Mouse (Mus musculus) lung, postnatal 4 days (tissue): ENCODE results near the gene Eif4b.
A peak's percentile ranks its signal among the peaks of the same experiment; 100 is the strongest.

Source experiments
- DNase-seq, 2 experiments: peaks; one replicate each; pipeline ENCODE4 v3.0.0; 2021

Gene Eif4b

GRCm38 (mm10) chr15:102073559-102074069 is at the start of gene Eif4b:
Gene Eif4b (plus strand): TSS chr15:102073773.
- DNase-seq: peak; percentile 99 to 100

GRCm38 (mm10) chr15:102023888-102024287 is 49.7 kb upstream of the Eif4b start:
- DNase-seq: no peak

- peak in 1 of 2 experiments; percentile 48 for DNase-seq
These were observed 48.3 kb upstream of the Eif4b start for GRCm38 (mm10) chr15:102025136-102025872.

- no peak for DNase-seq
These were observed 47.1 kb upstream of the Eif4b start for GRCm38 (mm10) chr15:102026430-102026829.

- peak; percentile 56 to 72 for DNase-seq
These were observed 45.5 kb upstream of the Eif4b start, which contains the start of gene Krt18 for GRCm38 (mm10) chr15:102028040-102028439. Gene Krt18 (plus strand): TSS chr15:102028180.

GRCm38 (mm10) chr15:102034121-102035053 is 39.2 kb upstream of the Eif4b start:
- DNase-seq: no peak

GRCm38 (mm10) chr15:102040277-102040676 is 33.3 kb upstream of the Eif4b start:
- no peak for DNase-seq

- DNase-seq: no peak
These were observed 31.6 kb upstream of the Eif4b start for GRCm38 (mm10) chr15:102041951-102042350.

GRCm38 (mm10) chr15:102044745-102045144 is 28.8 kb upstream of the Eif4b start:
- DNase-seq: no peak

- no peak for DNase-seq
These were observed 27.9 kb upstream of the Eif4b start for GRCm38 (mm10) chr15:102045691-102046090.

- DNase-seq: no peak
These were observed 25.6 kb upstream of the Eif4b start for GRCm38 (mm10) chr15:102048006-102048405.

- no peak for DNase-seq
These were observed 23.7 kb upstream of the Eif4b start for GRCm38 (mm10) chr15:102049871-102050270.

GRCm38 (mm10) chr15:102051920-102052683 is 21.5 kb upstream of the Eif4b start:
- DNase-seq: peak; percentile 38 to 54

- no peak for DNase-seq
These were observed 16.9 kb upstream of the Eif4b start for GRCm38 (mm10) chr15:102056495-102057174.

- DNase-seq: peak; percentile 91 to 96
These were observed 7.8 kb upstream of the Eif4b start for GRCm38 (mm10) chr15:102065661-102066325.

GRCm38 (mm10) chr15:102070476-102071467 is 2.8 kb upstream of the Eif4b start:
- DNase-seq: no peak

GRCm38 (mm10) chr15:102072963-102073558 is 512 bp upstream of the Eif4b start:
- no peak for DNase-seq

- peak; percentile 69 to 74 for DNase-seq
These were observed 628 bp downstream of the Eif4b start for GRCm38 (mm10) chr15:102074070-102074731.
